Mouse (Mus musculus) stomach, adult 2 months (tissue): ENCODE measurements around the gene Gpat2. TPM values are rescaled to one million over a fixed set of nuclear protein-coding genes. Genes with fewer than 3 reads are reported as not detected.

ENCODE experiments used
- polyA plus RNA-seq: library from polyadenylated mRNA; depleted of rRNA; stranded (reverse); fragments of >200 nt; gene quantifications from 2 replicates; pipeline ENCODE4 v1.2.3, GENCODE M21; 2012; rRNA removed

The Gpat2 gene
- 0.14 and 0.42 TPM in 2 replicates for polyA plus RNA-seq

DNA sequence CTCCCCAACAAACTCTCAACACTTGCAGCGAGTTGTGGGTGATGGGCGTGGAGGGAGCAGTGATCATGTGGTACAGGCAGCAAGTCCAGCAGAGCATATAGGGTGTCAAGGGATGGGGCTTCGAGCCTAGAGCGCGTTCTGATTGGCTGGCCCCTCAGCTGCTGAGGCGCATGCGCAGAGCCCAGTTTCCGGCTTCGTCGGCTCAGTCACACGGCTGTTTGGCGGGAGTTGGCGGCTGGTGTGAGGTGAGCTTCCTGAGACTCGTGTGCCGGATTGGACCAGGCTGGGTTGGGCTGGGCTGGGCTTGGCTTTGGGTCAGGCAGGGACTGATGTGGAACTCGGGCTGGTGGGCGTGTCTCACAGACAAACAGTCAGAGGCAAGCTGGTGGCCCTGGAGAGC is at the start of gene Gpat2:
Gpat2 (plus strand) TSS at position 223 of the 400 bp plus-strand sequence.

DNA sequence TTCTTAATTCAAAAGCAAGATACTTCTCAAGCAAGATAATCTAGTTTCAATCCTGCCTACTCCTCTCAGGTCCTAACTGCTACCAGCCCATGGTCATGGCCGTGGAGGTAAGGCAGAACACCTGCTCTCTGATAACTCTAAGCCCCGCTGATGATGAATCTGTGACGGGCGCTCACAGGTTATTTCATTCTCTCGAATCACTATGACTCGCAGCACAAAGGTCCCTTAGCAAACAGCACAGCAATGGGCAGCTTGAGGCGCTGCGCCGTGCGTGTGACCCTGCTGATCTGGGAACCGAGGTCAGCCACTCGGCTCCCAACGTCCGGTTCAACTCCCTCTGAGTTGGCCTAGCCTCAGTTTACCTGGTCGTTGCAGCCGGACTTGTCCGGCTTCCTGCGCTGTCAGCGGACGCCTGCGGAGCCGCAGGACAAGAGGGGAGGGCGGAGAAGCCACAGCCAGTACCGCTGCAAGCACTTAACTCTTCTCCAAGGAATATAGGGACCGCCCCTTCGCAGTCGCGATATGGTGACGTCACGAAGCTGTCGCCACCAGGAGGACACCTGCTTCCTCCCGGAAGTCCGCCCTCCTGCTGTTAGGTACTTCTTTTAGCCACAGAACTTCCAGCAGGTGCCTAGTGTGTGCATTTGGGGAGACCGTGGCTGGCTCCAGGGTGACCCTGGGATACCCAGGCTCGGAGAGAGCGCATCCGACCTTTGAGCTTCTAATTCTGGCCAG is 19.2 kb downstream of the Gpat2 start, which contains the start of gene Fahd2a:
Fahd2a (minus strand) TSS at position 511 of the 735 bp plus-strand sequence.

Other genes with a start within 250 kb of the Gpat2 start
- 0.29 and 0.58 TPM in 2 replicates for gene 1810024B03Rik, start 216.9 kb upstream of the Gpat2 start, polyA plus RNA-seq
- 5.7 and 8.8 TPM in 2 replicates for gene Snrnp200, start 216.8 kb upstream of the Gpat2 start, polyA plus RNA-seq
- gene Ciao1, start 177.4 kb upstream of the Gpat2 start, polyA plus RNA-seq: 19.1 and 19.5 TPM in 2 replicates
- 27.3 and 39.0 TPM in 2 replicates for gene Tmem127, start 177.3 kb upstream of the Gpat2 start, polyA plus RNA-seq
- 12.3 and 33.1 TPM in 2 replicates for gene Stard7, start 155.0 kb upstream of the Gpat2 start, polyA plus RNA-seq
- gene Dusp2, start 89.0 kb upstream of the Gpat2 start, polyA plus RNA-seq: 1.4 and 1.9 TPM in 2 replicates
- not detected in 2 replicates for gene Astl, start 86.6 kb upstream of the Gpat2 start, polyA plus RNA-seq
- gene Adra2b, start 62.0 kb upstream of the Gpat2 start, polyA plus RNA-seq: 0.17 and 0.25 TPM in 2 replicates
- 4.8 and 5.9 TPM in 2 replicates for gene Fahd2a, start 19.4 kb downstream of the Gpat2 start, polyA plus RNA-seq
- 0.74 and 1.1 TPM in 2 replicates for gene Kcnip3, start 96.9 kb downstream of the Gpat2 start, polyA plus RNA-seq
- gene Prom2, start 116.3 kb downstream of the Gpat2 start, polyA plus RNA-seq: 20.2 and 23.6 TPM in 2 replicates
- 0.52 and 0.74 TPM in 2 replicates for gene Zfp661, start 161.9 kb downstream of the Gpat2 start, polyA plus RNA-seq
- gene Mrps5, start 162.0 kb downstream of the Gpat2 start, polyA plus RNA-seq: 20.0 and 21.9 TPM in 2 replicates
- 61.6 and 82.9 TPM in 2 replicates for gene Mal, start 231.5 kb downstream of the Gpat2 start, polyA plus RNA-seq